Mouse (Mus musculus) adrenal gland, postnatal 10 days (tissue): Measurements from ENCODE around the gene Ppil1. TPM values are rescaled to one million over a fixed set of nuclear protein-coding genes. Genes with fewer than 3 reads are reported as not detected.
"Not testable (repeated sequence)": the region's sequence is repeated elsewhere in the genome, so short reads cannot be mapped to it uniquely, and the experiment has no call there.

Experiments used
- DNase-seq: peaks from one replicate; pipeline ENCODE4 v3.0.0; 2021; ENCODE audit warnings: mixed read lengths
- total RNA-seq, 2 experiments: library from RNA; stranded (reverse); gene quantifications; 2 replicates each; pipeline ENCODE4 v1.2.3; 2021

Gene Ppil1
- total RNA-seq, 2 experiments from 2014 or later: 24.6 to 27.9 TPM

DNA sequence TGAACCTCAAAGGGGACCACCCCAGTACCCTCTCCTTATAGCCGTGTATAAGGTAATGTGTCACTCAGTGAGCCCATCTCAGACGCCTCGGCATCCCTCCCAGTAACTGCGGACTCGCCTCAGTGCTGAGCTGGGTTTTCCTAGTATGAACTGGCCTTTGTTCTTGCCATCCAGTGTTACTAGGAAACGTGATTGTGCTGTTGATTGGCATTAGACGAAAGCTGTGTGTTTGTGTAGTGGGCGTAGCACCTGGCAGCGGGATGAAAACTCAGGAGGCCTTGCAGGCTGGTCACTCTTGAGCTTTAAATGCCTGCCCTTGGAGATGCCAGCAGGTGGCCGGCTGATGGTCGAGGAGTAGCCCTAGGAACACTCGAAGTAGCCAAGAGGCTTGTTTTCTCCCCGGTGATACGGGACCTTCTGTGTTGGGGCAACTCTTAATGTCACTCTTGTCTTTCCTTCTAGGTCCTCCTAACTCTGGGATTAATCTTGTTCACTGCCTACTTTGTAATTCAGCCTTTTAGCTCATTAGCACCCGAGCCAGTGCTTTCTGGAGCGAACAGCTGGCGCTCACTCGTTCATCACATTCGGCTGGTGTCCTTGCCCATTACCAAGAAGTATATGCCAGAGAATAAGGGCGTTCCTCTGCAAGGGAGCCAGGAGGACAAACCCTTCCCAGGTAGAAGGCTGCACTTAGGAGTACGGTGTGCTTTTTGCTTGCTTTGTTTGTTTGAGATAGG lies 18.4 kb upstream of the Ppil1 start:
- DNase-seq: no peak

- no peak for DNase-seq
Measured at GRCm38 (mm10) chr17:29281541-29281940, 17.6 kb upstream of the Ppil1 start.

DNA sequence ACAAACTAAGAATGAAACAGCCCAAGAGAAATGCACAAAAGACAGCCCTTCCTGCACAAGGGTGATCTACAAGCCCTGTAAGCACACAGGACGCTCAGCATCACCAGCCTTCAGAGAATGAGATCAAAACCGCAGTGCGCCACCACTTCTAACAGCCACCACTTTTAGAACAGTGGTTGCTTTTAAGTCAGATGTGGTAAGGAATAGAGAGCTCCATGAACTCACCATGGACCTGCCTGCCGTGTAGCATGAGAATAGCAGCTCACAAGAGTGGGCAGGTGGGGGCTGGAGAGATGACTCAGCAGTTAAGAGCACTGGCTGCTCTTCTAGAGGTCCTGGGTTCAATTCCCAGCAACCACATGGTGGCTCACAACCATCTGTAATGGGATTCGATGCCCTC lies 16.4 kb upstream of the Ppil1 start:
- DNase-seq: no peak

GRCm38 (mm10) chr17:29273889-29274288 lies 9.9 kb upstream of the Ppil1 start:
- peak; percentile 59 for DNase-seq

DNA sequence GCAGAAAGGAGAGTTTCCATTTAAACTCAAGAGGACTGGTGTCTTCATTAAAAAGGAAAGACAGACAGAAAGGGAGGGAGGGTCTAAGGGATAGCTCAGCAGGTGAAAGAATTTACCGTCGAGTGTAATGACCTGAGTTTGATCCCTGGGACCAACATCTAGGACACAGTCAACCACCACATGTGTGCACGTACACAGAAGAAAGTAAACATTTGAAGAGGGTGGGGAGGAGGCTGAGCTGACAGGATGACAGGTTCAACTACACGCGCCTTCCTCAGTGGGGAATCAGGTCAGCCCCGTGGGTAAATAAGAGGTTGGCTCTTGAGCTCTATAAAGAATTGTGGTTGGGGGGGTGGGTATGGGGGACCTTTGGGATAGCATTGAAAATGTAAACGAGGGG lies 9.2 kb upstream of the Ppil1 start:
- no peak for DNase-seq

- no peak for DNase-seq
Measured at GRCm38 (mm10) chr17:29270148-29270698, 6.2 kb upstream of the Ppil1 start.

DNA sequence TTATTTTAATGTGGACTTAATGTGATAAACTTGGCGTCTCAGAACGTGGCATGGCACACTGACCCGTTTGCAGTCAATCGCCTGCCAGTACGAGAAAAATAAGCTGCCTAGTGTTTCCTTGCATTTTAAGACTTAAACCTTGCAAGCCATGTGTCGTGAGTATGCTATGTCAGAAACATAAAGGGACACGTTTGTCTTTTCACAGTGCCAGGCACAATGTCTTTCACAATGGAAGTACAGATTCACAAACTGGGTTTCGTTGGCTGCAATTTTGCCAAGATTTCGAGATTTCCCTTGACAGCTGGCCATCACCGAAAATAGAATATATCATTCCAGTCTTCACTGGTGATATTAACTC lies 5.3 kb upstream of the Ppil1 start:
- DNase-seq: no peak

GRCm38 (mm10) chr17:29268682-29269348 lies 4.8 kb upstream of the Ppil1 start, which contains the start of gene BC004004:
BC004004 (plus strand) TSS chr17:29268788.
- DNase-seq: peak; percentile 97

- DNase-seq: no peak
Measured at GRCm38 (mm10) chr17:29267931-29268681, 4.1 kb upstream of the Ppil1 start.

- not testable (repeated sequence) for DNase-seq
Measured at GRCm38 (mm10) chr17:29267040-29267439, 3.1 kb upstream of the Ppil1 start.

DNA sequence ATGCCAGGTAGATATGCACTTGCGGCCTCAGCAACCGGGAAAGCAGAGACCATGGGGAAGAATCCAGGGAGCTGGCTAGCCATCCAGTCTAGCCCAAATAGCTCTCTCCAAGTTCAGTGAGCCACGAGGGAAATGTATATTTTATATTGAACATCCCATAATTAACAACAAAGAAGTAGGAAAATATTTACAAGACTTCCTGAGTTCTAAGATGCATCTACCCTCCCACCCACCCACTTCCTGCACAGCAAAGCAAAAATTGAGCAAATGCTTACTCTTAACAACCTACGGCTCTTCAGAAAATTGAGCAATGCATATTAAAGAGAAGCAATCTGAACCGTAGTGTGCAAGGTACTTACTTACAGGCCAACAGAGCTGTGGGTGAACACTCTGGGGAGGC lies 774 bp upstream of the Ppil1 start:
- DNase-seq: no peak

GRCm38 (mm10) chr17:29263417-29263816 lies 569 bp downstream of the Ppil1 start:
- DNase-seq: no peak

GRCm38 (mm10) chr17:29262259-29262649 lies 1.7 kb downstream of the Ppil1 start:
- DNase-seq: no peak

DNA sequence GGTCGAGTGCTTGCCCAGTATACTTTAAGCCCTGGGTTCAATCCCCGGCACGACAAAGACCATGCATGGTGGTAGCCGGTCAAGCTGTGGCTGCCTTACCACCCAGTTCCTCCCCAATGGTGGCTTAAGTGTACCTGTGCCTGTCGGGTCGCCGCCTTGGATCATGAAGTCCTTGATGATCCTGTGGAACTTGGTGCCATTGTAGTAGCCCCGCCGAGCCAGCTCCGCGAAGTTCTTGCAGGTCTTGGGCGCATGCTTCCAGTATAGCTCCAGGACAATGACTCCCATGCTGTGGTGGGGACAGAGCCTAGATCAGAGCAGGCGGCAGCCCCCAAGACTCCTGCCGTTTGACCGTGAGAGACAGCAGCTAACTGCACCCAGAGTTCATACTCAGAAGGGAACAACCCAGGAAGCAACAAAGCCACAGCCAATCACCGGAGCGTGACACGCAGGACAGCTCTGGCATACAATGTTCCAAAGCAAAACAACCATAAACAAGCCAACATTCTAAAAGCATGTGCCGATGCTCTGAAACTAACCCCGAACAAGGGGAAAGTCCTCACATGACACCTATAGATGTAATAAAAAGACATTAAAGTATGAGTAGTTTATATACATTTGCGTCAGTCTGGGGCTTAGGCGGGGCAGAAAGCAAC lies 2.3 kb downstream of the Ppil1 start:
- DNase-seq: no peak

DNA sequence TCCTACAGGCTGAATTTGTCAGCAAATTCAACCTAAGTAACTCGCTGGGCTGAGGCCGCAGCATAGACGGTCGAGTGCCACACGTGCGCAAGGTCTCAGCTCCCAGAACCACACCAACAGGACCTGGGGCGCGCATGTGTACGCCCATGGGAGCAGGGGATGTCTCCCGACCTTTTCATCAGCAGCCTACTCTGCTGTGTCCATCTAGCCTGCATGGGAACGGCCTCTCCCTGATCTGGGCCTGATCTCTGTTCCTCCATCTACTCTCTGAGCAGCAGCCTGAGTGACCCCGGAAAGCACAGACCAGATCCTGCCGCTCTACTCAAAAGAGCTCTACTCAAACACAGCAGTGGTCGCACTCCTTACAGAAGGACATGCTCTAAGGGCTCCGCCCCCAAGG lies 3.5 kb downstream of the Ppil1 start:
- no peak for DNase-seq

DNA sequence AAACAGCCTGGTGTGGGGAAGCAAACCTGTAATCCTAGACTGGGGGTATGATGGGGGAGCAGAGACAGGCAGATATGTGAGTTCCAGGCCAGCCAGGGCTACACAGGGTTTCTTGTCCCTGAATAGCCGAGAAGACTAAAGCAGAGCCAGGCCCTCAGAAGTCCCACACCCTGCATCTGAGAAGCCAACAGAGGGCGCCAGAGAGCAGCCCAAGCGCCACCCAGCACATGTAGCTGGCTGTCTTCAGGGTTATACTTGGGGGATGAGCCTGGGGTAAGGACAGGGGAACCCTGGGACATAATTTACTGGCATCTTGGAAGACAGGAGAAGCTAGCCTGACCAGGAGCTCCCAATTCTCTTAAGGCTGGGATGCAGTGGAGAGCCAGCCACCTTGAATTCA lies 4.5 kb downstream of the Ppil1 start:
- peak; percentile 89 for DNase-seq

GRCm38 (mm10) chr17:29258921-29259320 lies 5.1 kb downstream of the Ppil1 start:
- DNase-seq: peak; percentile 72

DNA sequence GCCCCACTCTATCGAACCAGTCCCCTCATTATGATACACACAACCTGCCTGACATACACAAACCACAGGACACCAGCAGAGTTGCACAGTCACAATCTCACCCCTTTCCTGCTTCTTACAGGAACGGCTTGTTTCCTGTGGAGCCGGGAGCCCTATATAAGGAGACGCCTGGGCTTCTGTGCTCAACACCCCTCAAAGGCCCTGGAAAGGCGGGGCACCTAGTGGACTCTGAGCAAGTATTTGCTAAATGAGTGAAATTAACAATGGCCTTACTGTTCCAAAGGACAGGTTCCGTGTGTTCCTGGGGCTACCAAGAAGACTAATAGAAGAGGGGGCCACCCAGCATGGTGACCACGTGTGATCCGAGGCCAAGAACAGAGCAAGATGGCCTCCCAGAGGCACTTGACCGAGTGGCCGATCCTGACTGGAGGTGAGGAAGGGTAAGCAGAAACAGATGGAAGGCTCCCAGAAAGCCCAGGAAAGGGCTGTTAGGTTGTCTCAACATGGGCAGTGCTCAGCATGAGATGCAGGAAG lies 5.9 kb downstream of the Ppil1 start:
- DNase-seq: peak; percentile 5

GRCm38 (mm10) chr17:29257001-29257511 lies 6.9 kb downstream of the Ppil1 start:
- DNase-seq: peak; percentile 13

DNA sequence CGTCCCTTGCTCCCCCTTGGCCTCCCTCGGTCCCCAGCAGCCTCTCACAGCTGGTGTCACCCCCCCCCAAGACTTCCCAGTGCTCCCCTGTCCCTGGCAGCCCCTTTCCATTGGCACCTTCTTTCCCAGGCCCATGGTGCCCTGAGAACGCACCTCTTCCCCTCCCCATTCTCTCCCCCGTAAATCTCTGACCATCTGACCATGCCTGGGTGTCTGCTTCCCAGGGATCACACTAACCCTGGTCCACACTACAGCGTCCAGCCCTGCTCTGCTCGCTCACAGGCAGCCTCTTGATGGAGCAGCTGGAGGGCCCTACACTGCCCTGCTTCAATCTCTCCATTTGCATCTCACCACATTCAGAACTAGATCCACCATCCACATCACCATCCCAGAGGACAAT lies 7.5 kb downstream of the Ppil1 start:
- peak; percentile 6 for DNase-seq

GRCm38 (mm10) chr17:29254784-29255183 lies 9.2 kb downstream of the Ppil1 start:
- DNase-seq: peak; percentile 48

DNA sequence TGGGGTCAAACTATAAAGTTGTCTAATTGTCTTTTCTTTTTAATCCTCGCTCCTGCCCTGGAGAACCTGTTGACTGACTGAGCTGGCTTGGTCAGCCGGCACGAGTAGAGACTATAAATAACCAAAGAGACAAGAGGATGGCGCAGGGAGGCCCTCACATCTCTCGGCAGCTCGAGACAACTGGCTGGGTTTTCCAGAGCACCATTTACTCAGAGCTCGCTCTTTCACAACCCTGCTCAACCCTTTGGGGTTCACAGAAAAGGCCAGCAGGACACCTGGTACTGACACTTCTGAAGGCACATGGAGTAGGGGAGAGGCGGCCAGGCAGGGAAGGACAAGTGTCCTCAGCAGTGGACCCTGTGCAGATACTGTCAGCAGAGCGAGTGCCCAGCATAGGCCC lies 10.3 kb downstream of the Ppil1 start:
- peak; percentile 8 for DNase-seq
